Mouse (Mus musculus): ENCODE measurements around the gene Ros1.

Ros1 gene

DNA sequence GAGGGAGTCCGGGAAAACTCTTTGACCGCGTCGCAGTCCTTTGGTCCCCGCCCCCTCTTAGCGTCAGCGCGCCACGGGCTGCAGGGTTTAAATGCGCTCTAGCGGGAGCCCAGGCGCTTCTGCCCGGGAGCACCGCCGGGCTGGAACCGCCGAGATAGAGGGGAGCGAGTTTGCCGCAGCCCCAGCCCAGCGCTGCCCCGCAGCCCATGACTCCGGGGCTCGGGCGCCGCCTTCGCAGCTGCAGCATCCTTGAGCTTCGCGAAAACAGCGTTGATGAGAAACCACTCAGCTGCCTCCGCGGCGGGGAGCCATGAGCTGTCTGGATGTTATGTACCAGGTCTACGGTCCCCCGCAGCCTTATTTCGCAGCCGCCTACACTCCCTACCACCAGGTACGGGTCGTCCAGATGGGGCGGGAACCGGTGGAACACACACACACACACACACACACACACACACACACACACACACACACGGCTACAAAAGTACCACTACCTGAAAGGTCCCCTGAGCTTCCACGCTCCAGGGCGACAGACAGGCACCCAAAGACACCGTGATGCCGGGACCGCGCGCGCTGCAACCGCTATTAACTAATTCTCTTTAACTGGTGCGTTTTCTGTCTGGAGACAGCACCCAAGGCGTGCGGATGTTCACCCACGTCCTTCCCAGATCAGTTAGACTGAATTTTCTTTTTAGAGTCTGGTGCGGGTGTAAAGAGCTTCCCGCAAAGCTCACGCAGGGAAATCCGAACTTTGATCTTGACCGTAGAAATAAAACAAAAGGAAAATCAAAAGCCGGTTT is 172.4 kb downstream of the Ros1 start, which contains the start of gene Vgll2:
TSS of gene Vgll2 (plus strand) at position 90 of the 800 bp plus-strand sequence.
- in situ Hi-C loops (cut with MboI, MseI): no loop called here

DNA sequence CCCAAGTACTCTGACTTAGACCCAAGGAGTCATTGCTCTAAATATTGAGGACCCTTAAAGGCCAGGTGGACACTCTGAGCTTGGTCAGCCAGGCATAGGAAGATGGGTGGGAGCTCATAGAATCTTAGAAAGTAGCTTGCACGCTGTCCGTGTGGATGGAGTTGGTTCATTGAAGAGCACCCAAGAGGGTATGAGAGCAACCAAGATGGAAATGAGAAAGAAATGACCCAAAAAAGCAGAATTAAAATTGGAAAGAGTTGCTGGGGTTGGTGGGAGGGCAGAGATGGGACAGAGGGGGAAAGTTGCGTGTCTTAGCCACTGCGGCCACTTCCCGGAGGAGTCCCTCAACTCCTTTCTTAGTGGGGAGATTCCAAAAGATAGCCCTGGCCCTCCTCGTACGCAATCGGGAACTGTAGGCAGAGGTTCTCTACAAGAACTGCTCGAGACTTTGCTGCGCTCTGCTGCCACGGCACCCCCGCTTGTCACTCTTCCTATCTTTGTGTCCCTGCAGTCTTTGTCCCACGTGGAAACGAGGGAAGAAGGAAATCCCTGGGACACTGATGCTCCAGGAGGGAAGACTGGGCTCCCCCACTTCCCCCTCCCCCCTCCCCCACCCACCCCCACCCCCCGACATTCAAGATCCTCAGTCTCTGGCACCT is 173.2 kb downstream of the Ros1 start:
- in situ Hi-C loops (cut with MboI, MseI): no loop called here

DNA sequence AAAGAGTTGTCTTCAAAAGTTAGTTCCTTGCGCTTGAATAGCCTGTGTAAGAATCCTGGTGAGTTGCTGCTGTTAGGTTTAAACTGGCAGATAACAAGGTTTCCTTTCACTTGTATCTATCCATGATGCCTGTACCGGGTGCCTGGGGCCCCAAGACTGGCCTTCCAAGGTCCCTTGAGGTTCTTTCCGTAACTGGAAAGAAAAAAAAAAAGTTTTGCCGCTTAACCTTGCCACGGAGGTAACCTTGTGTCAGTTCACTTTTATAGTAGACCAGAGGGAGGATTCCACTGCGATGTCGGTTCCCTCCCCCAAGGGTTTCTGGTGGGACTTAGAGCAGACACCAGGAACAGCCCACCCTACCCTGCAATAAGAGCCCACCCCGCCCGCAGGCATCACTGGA is 173.8 kb downstream of the Ros1 start:
- in situ Hi-C loops (cut with MboI, MseI): no loop called here

DNA sequence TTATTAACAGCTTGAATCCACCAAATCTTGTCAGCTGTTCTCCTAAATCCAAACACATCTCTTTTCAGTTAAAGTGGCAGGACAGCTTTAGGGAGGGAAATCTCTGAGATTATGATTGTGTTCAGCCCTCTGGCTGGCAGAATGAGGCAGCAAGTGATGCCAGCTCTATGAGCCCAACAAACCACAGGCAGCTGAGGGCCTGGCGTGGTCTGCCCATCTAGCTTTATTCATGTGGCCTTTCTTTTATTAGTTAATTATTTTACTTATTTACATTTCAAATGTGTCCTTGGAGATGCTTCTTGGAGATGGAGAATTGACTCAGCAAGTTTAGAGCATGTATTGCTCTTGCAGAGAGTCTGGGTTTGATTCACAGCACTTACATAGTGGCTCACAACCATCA is 176.6 kb downstream of the Ros1 start:
- in situ Hi-C loops (cut with MboI, MseI): no loop called here
